Mouse (Mus musculus): Measurements from ENCODE around the gene Kansl1l. TPM values are rescaled to one million over a fixed set of nuclear protein-coding genes. Genes with fewer than 3 reads are reported as not detected.

Gene Kansl1l
- polyA plus RNA-seq, 1 experiment from 2014 or later = 6.5 TPM

DNA sequence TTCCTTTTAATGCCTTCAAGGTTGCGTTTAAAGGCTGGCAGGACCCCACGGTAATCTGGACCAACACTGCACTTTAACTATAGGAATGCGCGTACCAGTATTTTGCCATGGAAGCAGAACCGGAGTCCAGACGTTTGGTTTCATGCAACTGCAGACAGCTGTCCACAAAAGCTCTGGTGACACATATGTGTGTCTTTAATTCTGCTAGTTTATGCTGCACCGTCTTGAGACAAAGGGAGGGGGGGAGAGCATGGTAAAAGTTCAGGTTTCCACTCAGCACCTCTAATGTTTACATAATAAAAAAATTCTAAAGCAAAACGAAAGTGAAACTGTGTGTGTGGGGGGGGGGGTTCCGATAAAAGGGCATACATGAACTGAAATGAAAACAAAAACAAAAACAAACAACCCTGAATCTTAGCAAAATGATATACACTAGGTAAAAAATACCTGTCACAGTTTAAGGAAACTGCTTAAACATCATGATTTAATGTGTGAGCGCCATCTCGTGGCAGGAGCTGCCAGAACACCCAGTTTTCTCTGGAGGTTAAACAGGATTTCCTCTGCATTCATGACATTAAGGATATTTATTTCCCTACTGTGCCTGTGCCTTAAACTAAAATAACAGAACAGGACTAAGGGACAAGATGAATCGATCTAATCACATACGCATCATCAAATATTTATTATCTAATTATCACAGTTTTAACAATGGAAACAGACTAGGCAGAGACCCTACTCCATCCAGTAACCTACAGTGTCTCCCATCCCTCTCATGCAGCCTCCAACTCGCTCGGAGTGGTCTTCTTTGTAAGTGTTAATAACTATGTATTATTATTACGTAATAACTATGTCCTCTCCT, 21.1 kb upstream of the Kansl1l start:
- Histone ChIP-seq H3K27me3 (ENCODE audit: control insufficient read depth, insufficient read depth, low read length) (no peaks in the 10 kb centered on the region), H3K4me3 (ENCODE audit: low read depth, low read length) (peak overlapping the region; percentile 26), H3K4me1 (replicated peaks; ENCODE audit: control insufficient read depth, insufficient read depth) (no peaks in the 10 kb centered on the region), H3K9ac (ENCODE audit: low read length) (no peak overlapping the region), H3K36me3 (ENCODE audit: control insufficient read depth, insufficient read depth, low read length) (peaks cover 13% of the 10 kb centered on the region), H3K4me2 (replicated peaks; ENCODE audit: low read depth) (peak overlapping the region; percentile 34; the same call in 1 of the 2 replicates), H3K9me3 (ENCODE audit: control insufficient read depth, low read length) (no peaks in the 10 kb centered on the region), H3K27ac (replicated peaks) (no peak overlapping the region)
- TF ChIP-seq CTCF (IDR thresholded peaks at IDR 0.05; ENCODE audit: low read depth) (peak; percentile 88), EP300 (optimal IDR thresholded peaks at IDR 0.05) (no peak)
- DNase-seq (ENCODE audit: low spot score) (peak; percentile 81), ATAC-seq (ENCODE audit: low FRiP score, low TSS enrichment) (peak; percentile 43; the same call in 1 of the 2 replicates)
- WGBS = 44% methylated on average over 16 of the region's 16 CpGs

DNA sequence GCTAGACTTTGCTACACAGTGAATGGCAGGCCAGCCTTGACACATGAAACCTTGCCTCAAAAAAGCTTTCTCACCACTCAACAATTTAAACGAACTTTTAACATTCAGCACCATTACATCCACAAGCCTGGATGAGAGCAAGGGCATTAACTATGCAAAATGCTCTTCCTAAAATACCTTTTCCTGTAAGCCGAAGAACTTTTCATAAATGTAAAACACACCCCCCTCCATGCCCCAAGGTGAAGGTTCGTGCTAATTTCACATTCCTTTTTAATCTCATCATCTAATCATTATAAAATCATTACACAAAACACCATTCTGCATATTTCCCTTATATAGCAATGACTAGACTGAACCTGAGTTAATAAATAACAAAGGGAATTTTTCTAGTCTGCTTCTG, 19.8 kb upstream of the Kansl1l start:
- ATAC-seq (ENCODE audit: low FRiP score, low TSS enrichment) (no peak), DNase-seq (ENCODE audit: low spot score) (no peak)
- no peaks in the 10 kb centered on the region for H3K27me3 ChIP-seq (ENCODE audit: control insufficient read depth, insufficient read depth, low read length)
- no peak overlapping the region for H3K4me3 ChIP-seq (ENCODE audit: low read depth, low read length)
- no peak overlapping the region for H3K9ac ChIP-seq (ENCODE audit: low read length)
- no peak overlapping the region for H3K27ac ChIP-seq (replicated peaks)
- H3K9me3 ChIP-seq (ENCODE audit: control insufficient read depth, low read length) = no peaks in the 10 kb centered on the region
- WGBS = 80% methylated on average over 3 of the region's 3 CpGs
- H3K4me1 ChIP-seq (replicated peaks; ENCODE audit: control insufficient read depth, insufficient read depth) = no peaks in the 10 kb centered on the region
- no peak overlapping the region for H3K4me2 ChIP-seq (replicated peaks; ENCODE audit: low read depth)
- no peak for TF ChIP-seq EP300 (optimal IDR thresholded peaks at IDR 0.05)
- TF ChIP-seq CTCF (IDR thresholded peaks at IDR 0.05; ENCODE audit: low read depth) = no peak
- peaks cover 13% of the 10 kb centered on the region for H3K36me3 ChIP-seq (ENCODE audit: control insufficient read depth, insufficient read depth, low read length)

DNA sequence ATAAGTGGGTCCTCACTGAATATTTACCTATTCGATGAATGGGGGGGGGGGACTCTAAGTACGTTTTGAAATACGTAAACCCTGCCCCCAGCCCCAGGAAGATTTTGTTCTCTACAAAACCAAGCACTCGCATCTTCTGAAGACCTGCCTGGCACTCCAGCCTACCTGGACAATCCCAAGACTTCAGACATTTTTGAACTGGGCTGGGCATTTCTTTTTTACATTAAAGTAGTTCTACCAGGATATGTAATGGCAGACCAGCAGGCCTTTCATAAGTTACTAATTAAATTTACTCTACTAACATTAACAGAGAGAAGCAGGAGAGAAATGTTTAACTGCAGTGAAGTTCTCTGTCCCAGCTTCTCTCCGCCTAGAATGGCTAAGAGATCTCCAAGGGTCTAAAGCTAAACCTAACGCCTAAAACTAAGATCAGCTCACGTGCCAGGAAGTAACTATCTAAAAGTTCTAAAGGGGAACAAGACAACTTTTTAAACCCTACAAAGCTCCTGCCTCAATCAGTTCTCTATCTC, 15.3 kb upstream of the Kansl1l start:
- Histone ChIP-seq H3K4me1 (replicated peaks; ENCODE audit: control insufficient read depth, insufficient read depth) (no peaks in the 10 kb centered on the region), H3K9me3 (ENCODE audit: control insufficient read depth, low read length) (no peaks in the 10 kb centered on the region), H3K9ac (ENCODE audit: low read length) (no peak overlapping the region), H3K36me3 (ENCODE audit: control insufficient read depth, insufficient read depth, low read length) (peaks cover 5% of the 10 kb centered on the region), H3K4me2 (replicated peaks; ENCODE audit: low read depth) (no peak overlapping the region), H3K27ac (replicated peaks) (no peak overlapping the region), H3K27me3 (ENCODE audit: control insufficient read depth, insufficient read depth, low read length) (no peaks in the 10 kb centered on the region), H3K4me3 (ENCODE audit: low read depth, low read length) (no peak overlapping the region)
- TF ChIP-seq EP300 (optimal IDR thresholded peaks at IDR 0.05) = no peak
- TF ChIP-seq CTCF (IDR thresholded peaks at IDR 0.05; ENCODE audit: low read depth) = no peak
- WGBS = 75% methylated on average over 7 of the region's 7 CpGs
- no peak for ATAC-seq (ENCODE audit: low FRiP score, low TSS enrichment)
- no peak for DNase-seq (ENCODE audit: low spot score)

DNA sequence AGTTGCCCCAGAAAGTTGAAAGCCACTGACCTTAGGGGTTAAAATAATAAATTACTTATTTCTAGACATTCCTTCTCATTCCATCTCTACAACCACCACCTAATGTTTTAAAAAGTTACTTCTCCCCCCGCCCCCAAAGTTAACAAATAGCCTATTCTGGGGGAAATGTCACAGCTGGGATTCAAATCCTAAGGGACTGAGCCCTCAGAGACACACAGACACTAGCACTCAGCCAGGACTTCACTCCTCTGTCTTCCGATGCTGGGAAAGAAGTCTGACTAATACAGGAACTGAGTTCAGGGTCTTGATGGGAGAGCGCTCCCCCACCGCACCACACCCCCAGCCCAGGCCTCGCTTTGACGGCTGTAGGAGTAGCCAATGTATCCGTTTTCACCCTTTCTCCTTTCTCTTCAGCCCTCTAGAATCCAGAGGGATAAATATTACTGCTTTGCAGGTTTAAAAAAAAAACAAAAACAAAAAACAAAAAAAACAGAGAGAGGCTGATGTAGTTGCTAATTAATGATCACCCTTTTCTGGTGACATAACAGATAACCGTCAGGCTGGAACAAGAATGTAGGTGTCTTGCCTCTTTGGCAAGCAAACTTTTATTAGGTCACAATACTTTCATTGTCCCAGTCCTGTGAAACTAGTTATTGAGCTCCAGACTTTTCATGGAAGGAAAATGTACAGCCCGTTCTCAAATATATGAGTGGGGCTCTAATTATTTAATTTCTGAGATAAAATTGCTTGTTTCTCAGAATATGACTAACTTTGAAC, 14.7 kb upstream of the Kansl1l start:
- no peaks in the 10 kb centered on the region for H3K9me3 ChIP-seq (ENCODE audit: control insufficient read depth, low read length)
- no peaks in the 10 kb centered on the region for H3K27me3 ChIP-seq (ENCODE audit: control insufficient read depth, insufficient read depth, low read length)
- H3K9ac ChIP-seq (ENCODE audit: low read length) = no peak overlapping the region
- H3K4me2 ChIP-seq (replicated peaks; ENCODE audit: low read depth) = no peak overlapping the region
- H3K4me1 ChIP-seq (replicated peaks; ENCODE audit: control insufficient read depth, insufficient read depth) = no peaks in the 10 kb centered on the region
- H3K36me3 ChIP-seq (ENCODE audit: control insufficient read depth, insufficient read depth, low read length) = peaks cover 5% of the 10 kb centered on the region
- DNase-seq (ENCODE audit: low spot score) (no peak), ATAC-seq (ENCODE audit: low FRiP score, low TSS enrichment) (no peak)
- no peak overlapping the region for H3K27ac ChIP-seq (replicated peaks)
- TF ChIP-seq EP300 (optimal IDR thresholded peaks at IDR 0.05) (no peak), CTCF (IDR thresholded peaks at IDR 0.05; ENCODE audit: low read depth) (no peak)
- WGBS = 68% methylated on average over 9 of the region's 9 CpGs
- no peak overlapping the region for H3K4me3 ChIP-seq (ENCODE audit: low read depth, low read length)

DNA sequence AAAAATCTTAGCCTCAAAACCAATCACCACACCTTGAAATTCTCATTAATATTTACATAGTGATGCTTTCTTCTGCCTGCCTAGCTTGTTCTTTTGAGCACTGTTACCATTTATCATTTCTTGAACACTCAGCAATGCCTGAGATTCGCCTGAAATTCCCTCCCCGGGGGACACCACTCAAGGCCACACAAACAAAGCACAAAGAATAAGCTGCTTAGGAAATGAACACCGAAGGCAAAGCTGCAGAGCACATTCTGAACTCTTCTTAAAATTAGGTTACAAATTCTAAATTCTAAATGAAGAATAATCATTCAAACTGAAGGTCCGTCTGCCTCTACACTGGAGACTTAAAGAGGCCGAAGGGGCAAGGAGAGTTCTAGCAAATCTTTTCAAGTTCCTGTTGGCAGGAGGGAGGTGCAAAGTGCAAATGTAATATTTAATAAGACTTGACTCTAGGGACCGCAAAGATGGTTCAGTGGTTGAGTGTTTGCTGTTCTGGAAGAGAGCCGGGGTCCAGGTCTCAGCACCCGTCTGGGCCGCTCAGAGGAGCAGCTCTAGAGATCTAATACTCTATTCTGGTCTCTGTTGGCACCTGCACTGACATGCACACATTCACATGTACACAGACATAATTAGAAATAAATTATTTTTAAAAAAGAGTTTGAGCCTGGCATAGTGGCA, 12.2 kb upstream of the Kansl1l start:
- DNase-seq (ENCODE audit: low spot score) (no peak), ATAC-seq (ENCODE audit: low FRiP score, low TSS enrichment) (no peak)
- peaks cover 3% of the 10 kb centered on the region; the same call in 1 of the 2 replicates for H3K36me3 ChIP-seq (ENCODE audit: control insufficient read depth, insufficient read depth, low read length)
- no peaks in the 10 kb centered on the region for H3K9me3 ChIP-seq (ENCODE audit: control insufficient read depth, low read length)
- H3K27me3 ChIP-seq (ENCODE audit: control insufficient read depth, insufficient read depth, low read length) = no peaks in the 10 kb centered on the region
- no peaks in the 10 kb centered on the region for H3K4me1 ChIP-seq (replicated peaks; ENCODE audit: control insufficient read depth, insufficient read depth)
- H3K9ac ChIP-seq (ENCODE audit: low read length) = no peak overlapping the region
- no peak overlapping the region for H3K4me3 ChIP-seq (ENCODE audit: low read depth, low read length)
- TF ChIP-seq EP300 (optimal IDR thresholded peaks at IDR 0.05) (no peak), CTCF (IDR thresholded peaks at IDR 0.05; ENCODE audit: low read depth) (no peak)
- H3K27ac ChIP-seq (replicated peaks) = no peak overlapping the region
- H3K4me2 ChIP-seq (replicated peaks; ENCODE audit: low read depth) = no peak overlapping the region
- WGBS = 70% methylated on average over 9 of the region's 9 CpGs
